Mouse (Mus musculus): ENCODE results near the gene Ilf3.

Gene Ilf3

GRCm38 (mm10) chr9:21324269-21324668 lies 43.4 kb upstream of the Ilf3 start:
- Histone ChIP-seq H3K9me3 (ENCODE audit: low read length) (no peaks in the 10 kb centered on the region), H3K36me3 (ENCODE audit: insufficient read depth, low read length) (no peaks in the 10 kb centered on the region), H3K4me1 (replicated peaks; ENCODE audit: low read depth, low read length) (peaks cover 65% of the 10 kb centered on the region), H3K4me3 (replicated peaks; ENCODE audit: low read length) (no peak overlapping the region), H3K27me3 (ENCODE audit: insufficient read depth, low read length) (peaks cover 11% of the 10 kb centered on the region)
- TF ChIP-seq POU5F1 (IDR thresholded peaks at IDR 0.05; ENCODE audit: borderline replicate concordance, low read length) (no peak), NANOG (IDR thresholded peaks at IDR 0.05; ENCODE audit: borderline replicate concordance, low read length) (no peak), CTCF (conservative IDR thresholded peaks at IDR 0.05; ENCODE audit: low read length) (no peak)

DNA sequence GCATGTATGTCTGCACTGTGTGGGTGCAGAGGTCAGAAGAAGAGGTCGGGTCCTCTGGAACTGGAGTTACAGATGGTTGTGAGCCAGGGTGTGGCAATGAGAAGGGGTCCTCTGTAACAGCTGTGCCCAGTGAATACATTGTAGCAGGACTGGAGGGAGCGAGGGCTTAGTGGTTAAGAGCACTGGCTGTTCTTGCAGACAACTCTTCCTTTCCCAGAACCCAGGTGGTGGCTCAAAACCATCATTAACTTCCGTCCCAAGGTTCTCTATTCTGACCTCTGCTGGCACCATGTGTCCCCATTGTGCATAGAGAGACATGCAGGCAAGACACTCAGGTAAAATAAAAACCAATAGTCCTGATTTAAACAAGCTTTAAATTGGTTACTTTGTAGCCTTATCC lies 40.1 kb upstream of the Ilf3 start:
- Histone ChIP-seq H3K27me3 (ENCODE audit: insufficient read depth, low read length) (no peaks in the 10 kb centered on the region), H3K4me3 (replicated peaks; ENCODE audit: low read length) (no peak overlapping the region), H3K4me1 (replicated peaks; ENCODE audit: low read depth, low read length) (peaks cover 65% of the 10 kb centered on the region), H3K9me3 (ENCODE audit: low read length) (no peaks in the 10 kb centered on the region), H3K36me3 (ENCODE audit: insufficient read depth, low read length) (no peaks in the 10 kb centered on the region)
- TF ChIP-seq POU5F1 (IDR thresholded peaks at IDR 0.05; ENCODE audit: borderline replicate concordance, low read length) = no peak
- TF ChIP-seq NANOG (IDR thresholded peaks at IDR 0.05; ENCODE audit: borderline replicate concordance, low read length) = no peak
- no peak for TF ChIP-seq CTCF (conservative IDR thresholded peaks at IDR 0.05; ENCODE audit: low read length)

DNA sequence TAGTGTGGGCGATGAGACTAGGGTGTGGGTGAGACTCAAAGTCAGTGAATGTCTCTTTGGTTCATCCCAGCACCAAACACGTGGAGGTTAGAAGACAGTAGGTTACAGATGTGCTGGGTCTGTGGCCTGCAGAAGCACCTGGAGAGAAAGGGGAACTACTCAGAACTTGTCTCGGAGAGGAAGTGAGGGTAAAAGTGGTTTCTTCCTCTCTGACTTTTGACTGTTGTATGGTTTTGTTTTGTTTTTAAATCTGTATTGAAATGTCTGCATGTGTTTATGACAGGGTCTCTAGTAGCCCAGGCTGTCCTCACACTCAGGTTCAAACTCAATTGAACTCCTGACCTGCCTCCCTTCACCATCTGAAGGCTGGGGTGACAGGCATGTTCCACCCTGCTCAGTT lies 39.6 kb upstream of the Ilf3 start:
- no peak overlapping the region for H3K4me3 ChIP-seq (replicated peaks; ENCODE audit: low read length)
- TF ChIP-seq CTCF (conservative IDR thresholded peaks at IDR 0.05; ENCODE audit: low read length) (no peak), POU5F1 (IDR thresholded peaks at IDR 0.05; ENCODE audit: borderline replicate concordance, low read length) (no peak), NANOG (IDR thresholded peaks at IDR 0.05; ENCODE audit: borderline replicate concordance, low read length) (no peak)

GRCm38 (mm10) chr9:21329041-21329440 lies 38.6 kb upstream of the Ilf3 start:
- Histone ChIP-seq H3K4me3 (replicated peaks; ENCODE audit: low read length) (no peak overlapping the region), H3K27me3 (ENCODE audit: insufficient read depth, low read length) (no peaks in the 10 kb centered on the region), H3K9me3 (ENCODE audit: low read length) (no peaks in the 10 kb centered on the region), H3K36me3 (ENCODE audit: insufficient read depth, low read length) (no peaks in the 10 kb centered on the region), H3K4me1 (replicated peaks; ENCODE audit: low read depth, low read length) (peaks cover 62% of the 10 kb centered on the region)
- TF ChIP-seq NANOG (IDR thresholded peaks at IDR 0.05; ENCODE audit: borderline replicate concordance, low read length) (no peak), CTCF (conservative IDR thresholded peaks at IDR 0.05; ENCODE audit: low read length) (no peak), POU5F1 (IDR thresholded peaks at IDR 0.05; ENCODE audit: borderline replicate concordance, low read length) (no peak)

More for the DNA sequence above, 39.6 kb upstream of the Ilf3 start:
- Histone ChIP-seq H3K27me3 (ENCODE audit: insufficient read depth, low read length) (no peaks in the 10 kb centered on the region), H3K36me3 (ENCODE audit: insufficient read depth, low read length) (no peaks in the 10 kb centered on the region), H3K4me1 (replicated peaks; ENCODE audit: low read depth, low read length) (peaks cover 65% of the 10 kb centered on the region), H3K9me3 (ENCODE audit: low read length) (no peaks in the 10 kb centered on the region)

DNA sequence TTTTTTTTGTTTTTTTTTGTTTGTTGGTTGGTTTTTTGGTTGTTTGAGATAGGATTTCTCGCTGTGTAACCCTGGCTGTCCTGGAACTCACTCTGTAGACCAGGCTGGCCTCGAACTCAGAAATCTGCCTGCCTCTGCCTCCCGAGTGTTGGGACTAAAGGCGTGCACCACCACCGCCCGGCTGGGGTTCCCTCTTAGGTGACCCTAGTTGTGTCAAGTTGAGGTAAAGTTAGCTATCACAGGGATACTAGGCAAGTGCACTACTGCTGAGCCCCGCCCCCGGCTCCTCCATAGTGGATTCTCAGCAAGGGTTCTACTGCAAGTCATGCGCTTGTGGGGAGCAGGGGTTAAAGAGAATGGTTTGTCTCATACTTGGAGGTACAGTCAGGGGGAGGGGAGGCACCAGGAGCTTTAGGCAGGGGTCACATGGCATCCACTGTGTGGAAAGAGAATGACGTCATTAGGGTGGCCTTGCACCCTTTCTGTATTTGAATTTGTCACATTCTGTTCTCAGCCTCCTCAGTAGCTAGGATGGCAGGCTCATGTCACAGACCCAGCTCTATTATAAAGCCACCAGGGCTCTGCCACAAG lies 37.9 kb upstream of the Ilf3 start:
- TF ChIP-seq NANOG (IDR thresholded peaks at IDR 0.05; ENCODE audit: borderline replicate concordance, low read length) (no peak), POU5F1 (IDR thresholded peaks at IDR 0.05; ENCODE audit: borderline replicate concordance, low read length) (no peak), CTCF (conservative IDR thresholded peaks at IDR 0.05; ENCODE audit: low read length) (no peak)
- H3K9me3 ChIP-seq (ENCODE audit: low read length) = no peaks in the 10 kb centered on the region
- peaks cover 54% of the 10 kb centered on the region for H3K4me1 ChIP-seq (replicated peaks; ENCODE audit: low read depth, low read length)
- no peaks in the 10 kb centered on the region for H3K27me3 ChIP-seq (ENCODE audit: insufficient read depth, low read length)
- H3K4me3 ChIP-seq (replicated peaks; ENCODE audit: low read length) = no peak overlapping the region
- H3K36me3 ChIP-seq (ENCODE audit: insufficient read depth, low read length) = no peaks in the 10 kb centered on the region

GRCm38 (mm10) chr9:21331365-21332140 lies 36.1 kb upstream of the Ilf3 start:
- H3K4me1 ChIP-seq (replicated peaks; ENCODE audit: low read depth, low read length) = peaks cover 55% of the 10 kb centered on the region
- no peak overlapping the region for H3K4me3 ChIP-seq (replicated peaks; ENCODE audit: low read length)
- no peaks in the 10 kb centered on the region for H3K27me3 ChIP-seq (ENCODE audit: insufficient read depth, low read length)
- no peak for TF ChIP-seq CTCF (conservative IDR thresholded peaks at IDR 0.05; ENCODE audit: low read length)
- TF ChIP-seq NANOG (IDR thresholded peaks at IDR 0.05; ENCODE audit: borderline replicate concordance, low read length) = no peak
- no peak for TF ChIP-seq POU5F1 (IDR thresholded peaks at IDR 0.05; ENCODE audit: borderline replicate concordance, low read length)
- H3K9me3 ChIP-seq (ENCODE audit: low read length) = no peaks in the 10 kb centered on the region
- H3K36me3 ChIP-seq (ENCODE audit: insufficient read depth, low read length) = no peaks in the 10 kb centered on the region

- Histone ChIP-seq H3K9me3 (ENCODE audit: low read length) (no peaks in the 10 kb centered on the region), H3K36me3 (ENCODE audit: insufficient read depth, low read length) (no peaks in the 10 kb centered on the region), H3K4me3 (replicated peaks; ENCODE audit: low read length) (no peak overlapping the region), H3K4me1 (replicated peaks; ENCODE audit: low read depth, low read length) (peaks cover 59% of the 10 kb centered on the region), H3K27me3 (ENCODE audit: insufficient read depth, low read length) (no peaks in the 10 kb centered on the region)
- TF ChIP-seq CTCF (conservative IDR thresholded peaks at IDR 0.05; ENCODE audit: low read length) (no peak), NANOG (IDR thresholded peaks at IDR 0.05; ENCODE audit: borderline replicate concordance, low read length) (no peak), POU5F1 (IDR thresholded peaks at IDR 0.05; ENCODE audit: borderline replicate concordance, low read length) (no peak)
These were observed 35.3 kb upstream of the Ilf3 start for GRCm38 (mm10) chr9:21332161-21333061.

DNA sequence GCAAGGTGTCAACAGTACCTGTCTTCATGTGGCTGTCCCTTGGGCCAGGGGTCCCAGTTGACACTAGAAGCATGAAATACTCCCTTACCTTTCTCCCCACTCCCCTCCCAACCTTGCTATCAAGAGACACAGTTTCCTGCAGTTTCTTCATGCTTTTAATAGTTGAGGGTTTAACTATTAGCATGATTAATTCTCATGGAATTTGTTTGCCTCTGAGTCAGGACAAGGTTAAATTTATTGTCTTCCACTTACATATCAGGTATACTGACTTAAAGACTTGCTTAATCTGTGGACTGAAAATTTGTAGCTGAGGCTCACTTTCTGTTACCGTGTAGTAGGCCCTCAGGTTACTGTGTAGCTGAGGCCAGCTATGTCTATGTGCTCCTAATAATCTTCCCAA lies 34.1 kb upstream of the Ilf3 start:
- TF ChIP-seq NANOG (IDR thresholded peaks at IDR 0.05; ENCODE audit: borderline replicate concordance, low read length) (no peak), POU5F1 (IDR thresholded peaks at IDR 0.05; ENCODE audit: borderline replicate concordance, low read length) (no peak), CTCF (conservative IDR thresholded peaks at IDR 0.05; ENCODE audit: low read length) (no peak)
- H3K9me3 ChIP-seq (ENCODE audit: low read length) = no peaks in the 10 kb centered on the region
- no peaks in the 10 kb centered on the region for H3K27me3 ChIP-seq (ENCODE audit: insufficient read depth, low read length)
- H3K4me3 ChIP-seq (replicated peaks; ENCODE audit: low read length) = no peak overlapping the region
- H3K36me3 ChIP-seq (ENCODE audit: insufficient read depth, low read length) = no peaks in the 10 kb centered on the region
- peaks cover 60% of the 10 kb centered on the region for H3K4me1 ChIP-seq (replicated peaks; ENCODE audit: low read depth, low read length)
